Mouse (Mus musculus): ENCODE data around the gene Tnnc2.

DNA sequence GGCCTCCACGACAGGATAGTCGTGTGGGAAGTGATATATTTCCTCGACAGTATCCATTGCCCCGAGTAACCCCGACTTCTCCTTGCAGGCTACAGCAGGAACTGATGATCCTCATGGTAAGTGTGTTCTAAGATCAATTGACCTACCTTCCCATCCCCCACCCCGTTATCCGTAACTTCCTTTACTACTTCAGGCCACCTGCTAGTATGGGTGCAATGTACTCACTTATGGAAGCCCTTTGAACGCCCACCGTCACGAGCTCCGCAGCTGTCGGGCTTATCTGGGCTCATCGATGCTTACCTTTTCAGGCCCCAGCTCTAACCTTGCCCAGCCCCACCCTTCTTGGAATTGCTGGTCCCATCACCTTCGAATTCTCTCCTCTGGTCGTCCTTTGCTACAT is 9.5 kb downstream of the Tnnc2 start:
- TF ChIP-seq CTCF (conservative IDR thresholded peaks at IDR 0.05; ENCODE audit: low read length) = no peak
- no peak for TF ChIP-seq POU5F1 (IDR thresholded peaks at IDR 0.05; ENCODE audit: borderline replicate concordance, low read length)
